Mouse (Mus musculus) left cerebral cortex, postnatal 4 days (tissue): ENCODE results near the gene Orc5. TPM values are rescaled to one million over a fixed set of nuclear protein-coding genes. Genes with fewer than 3 reads are reported as not detected.

Source experiments
- DNase-seq: peaks from one replicate; pipeline ENCODE4 v3.0.0-alpha.2; 2022
- intact Hi-C: fragments of 180-260 bp; cut with DNase I; formaldehyde crosslinking; loops from one replicate; pipeline ENCODE4 v1.15.1; 2025
- total RNA-seq, 2 experiments: library from RNA; stranded (reverse); gene quantifications; 2 replicates each; pipeline ENCODE4 v1.2.3; 2021

Orc5 gene
- total RNA-seq, 2 experiments from 2014 or later, result 22.7 to 24.4 TPM

- DNase-seq, result no peak
- intact Hi-C loops, result no loop called here
These were observed 98.5 kb downstream of the Orc5 start for GRCm38 (mm10) chr5:22451764-22452163.

DNA sequence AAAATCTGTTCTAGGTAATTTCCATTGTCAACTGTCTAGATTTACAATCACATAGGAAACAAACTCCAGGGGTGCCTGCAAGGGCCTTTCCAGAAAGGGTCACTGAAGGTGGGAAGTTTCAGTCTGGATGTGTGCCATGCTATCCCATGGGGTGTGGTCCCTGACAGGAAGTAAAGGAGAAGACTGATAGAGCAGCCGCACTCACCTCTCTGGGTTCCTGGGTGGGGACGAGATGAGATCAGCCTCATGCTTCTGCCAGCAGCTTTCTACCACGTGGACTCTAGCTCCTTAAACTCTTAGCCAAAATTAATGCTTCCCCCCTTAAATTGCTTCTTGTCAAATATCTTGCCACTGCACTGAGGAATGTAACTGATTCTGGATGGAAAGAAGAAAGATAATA lies 100.7 kb downstream of the Orc5 start:
- DNase-seq, result no peak
- intact Hi-C loops, result no loop called here

Other genes starting within 250 kb of the Orc5 start
- 100 to 1,000 TPM; 170 to 177 TPM for gene Reln, start 205.7 kb downstream of the Orc5 start, total RNA-seq
- gene Lhfpl3, start 195.6 kb upstream of the Orc5 start, total RNA-seq, result 10 to 100 TPM; 24.5 to 26.7 TPM